Mouse (Mus musculus) olfactory bulb, adult 2 months (tissue): ENCODE results near the gene Tnfsf15. TPM values are rescaled to one million over a fixed set of nuclear protein-coding genes. Genes with fewer than 3 reads are reported as not detected.

Experiments used
- H3K27ac ChIP-seq: fragments of 200-500 bp; 2 replicates; pipeline ENCODE4 v1.5.1; 2012; ENCODE audit warnings: low read depth, low read length; ENCODE audit not compliant: insufficient read depth
- H3K4me1 ChIP-seq: fragments of 200-500 bp; 2 replicates; pipeline ENCODE4 v1.6.1; 2012; ENCODE audit warnings: low read length; ENCODE audit not compliant: control insufficient read depth, insufficient read depth
- H3K4me3 ChIP-seq: fragments of 200-500 bp; 2 replicates; pipeline ENCODE4 v1.5.1; 2012; ENCODE audit warnings: mild to moderate bottlenecking, low read depth, low read length, moderate library complexity; ENCODE audit not compliant: insufficient read depth
- CTCF ChIP-seq: fragments of 200-500 bp; IDR thresholded peaks from 2 replicates; pipeline ENCODE4 v1.5.1; 2012; ENCODE audit warnings: low read depth, mild to moderate bottlenecking, low read length, moderate library complexity; ENCODE audit not compliant: insufficient read depth
- POLR2A ChIP-seq: fragments of 200-500 bp; IDR thresholded peaks from 2 replicates; pipeline ENCODE4 v1.6.1; 2012; ENCODE audit warnings: mild to moderate bottlenecking, low read depth, low read length, moderate library complexity; ENCODE audit not compliant: insufficient read depth
- WGBS: fragments of 180-500 bp; shearing (Covaris S2); methylation state at CpG from one replicate; pipeline ENCODE4 v1.1.7; 2018; 5-methylcytosine and 5-hydroxymethylcytosine counted together
- polyA plus RNA-seq: library from polyadenylated mRNA; stranded (reverse); fragments of >200 nt; gene quantifications from 2 replicates; pipeline ENCODE4 v1.2.4, GENCODE M21; 2012; ENCODE audit warnings: low replicate concordance; ENCODE audit not compliant: missing spikeins, insufficient read depth, insufficient read length

Gene Tnfsf15
- polyA plus RNA-seq, 1 experiment = not detected

DNA sequence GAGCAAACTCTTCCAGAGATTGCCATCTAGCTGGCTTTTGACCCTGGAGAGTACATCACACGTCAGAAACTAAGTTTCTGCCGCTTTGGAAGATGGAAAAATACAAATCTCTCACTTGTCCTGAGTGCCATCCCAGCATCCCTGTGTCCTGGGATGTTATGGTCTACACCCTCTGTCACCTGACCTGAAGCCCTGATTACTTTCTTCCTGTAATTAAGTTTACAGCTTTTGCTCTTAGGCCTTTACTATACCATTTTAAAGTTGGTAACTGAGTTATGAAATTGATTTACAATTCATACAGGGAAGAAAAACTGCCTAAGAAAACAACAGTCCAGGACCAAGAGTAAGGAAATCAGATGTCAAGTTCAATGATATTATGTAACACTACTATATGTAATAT lies 62.5 kb downstream of the Tnfsf15 start:
- 90% methylated on average over 2 of the region's 2 CpGs for WGBS
- H3K27ac ChIP-seq = no peak overlapping the region
- TF ChIP-seq CTCF (no peak), POLR2A (no peak)
- no peaks in the 10 kb centered on the region for H3K4me1 ChIP-seq
- no peak overlapping the region for H3K4me3 ChIP-seq

DNA sequence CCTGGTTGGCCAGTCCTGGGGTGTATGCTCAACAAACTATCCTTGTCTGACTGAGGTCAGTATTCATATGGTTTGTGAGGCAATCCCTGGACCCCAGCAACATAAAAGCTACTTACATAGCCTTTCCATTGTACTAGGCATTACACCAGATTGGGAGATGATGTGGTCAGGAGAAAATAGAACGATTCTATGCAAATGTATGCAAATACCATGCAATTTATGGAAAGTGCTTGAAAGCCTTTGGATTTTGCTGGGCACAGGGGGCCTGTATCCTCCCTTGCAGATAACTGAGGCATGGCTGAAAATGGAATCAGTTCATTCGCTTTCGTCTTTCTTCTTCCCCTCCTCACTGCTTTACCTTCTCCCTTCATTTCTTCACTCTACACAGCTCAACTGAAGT lies 63.4 kb downstream of the Tnfsf15 start:
- no peaks in the 10 kb centered on the region for H3K4me1 ChIP-seq
- no peak for TF ChIP-seq POLR2A
- no peak for TF ChIP-seq CTCF
- H3K27ac ChIP-seq = no peak overlapping the region
- no peak overlapping the region for H3K4me3 ChIP-seq
- WGBS = 86% methylated on average over 3 of the region's 3 CpGs

Other genes with a start within 250 kb of the Tnfsf15 start
- not detected in 2 replicates for gene Whrn, start 249.1 kb downstream of the Tnfsf15 start, polyA plus RNA-seq
- gene Atp6v1g1, start 200.3 kb downstream of the Tnfsf15 start, polyA plus RNA-seq = not detected in 2 replicates
- gene Tmem268, start 186.3 kb downstream of the Tnfsf15 start, polyA plus RNA-seq = not detected in 2 replicates
- not detected in 2 replicates for gene Gm11213, start 139.9 kb downstream of the Tnfsf15 start, polyA plus RNA-seq
- not detected in 2 replicates for gene Tex48, start 122.7 kb downstream of the Tnfsf15 start, polyA plus RNA-seq
- gene Gm11214, start 81.7 kb downstream of the Tnfsf15 start, polyA plus RNA-seq = not detected in 2 replicates
- gene Tnfsf8, start 116.2 kb upstream of the Tnfsf15 start, polyA plus RNA-seq = not detected in 2 replicates